Mouse (Mus musculus) left cerebral cortex, adult 8-10 months (tissue): ENCODE measurements around the gene Use1. TPM values are rescaled to one million over a fixed set of nuclear protein-coding genes. Genes with fewer than 3 reads are reported as not detected.

ENCODE experiments used
- DNase-seq, 2 experiments: peaks; one replicate each; pipeline ENCODE4 v3.0.0; 2022; ENCODE audit warnings: low spot score in 2 of 2
- total RNA-seq, 4 experiments: library from RNA; stranded (reverse); gene quantifications; 2 replicates each; pipeline ENCODE4 v1.2.4; 2022

Gene Use1
- total RNA-seq, 4 experiments from 2014 or later = 125 to 140 (median 127) TPM

GRCm38 (mm10) chr8:71376423-71377030 is 9.9 kb downstream of the Use1 start:
- no peak for DNase-seq

GRCm38 (mm10) chr8:71379008-71379407 is 12.4 kb downstream of the Use1 start:
- no peak for DNase-seq

GRCm38 (mm10) chr8:71379512-71380075 is 12.9 kb downstream of the Use1 start:
- no peak for DNase-seq

- no peak for DNase-seq
These were observed 13.8 kb downstream of the Use1 start for GRCm38 (mm10) chr8:71380178-71381171.

- DNase-seq = no peak
These were observed 14.8 kb downstream of the Use1 start, which contains the start of gene Nr2f6 for GRCm38 (mm10) chr8:71381421-71381970. TSS of gene Nr2f6 (minus strand) at chr8:71381960.

- DNase-seq = peak in 1 of 2 experiments; percentile 81
These were observed 15.6 kb downstream of the Use1 start for GRCm38 (mm10) chr8:71381971-71382961.

GRCm38 (mm10) chr8:71383396-71383795 is 16.7 kb downstream of the Use1 start:
- no peak for DNase-seq

GRCm38 (mm10) chr8:71383860-71384259 is 17.2 kb downstream of the Use1 start:
- no peak for DNase-seq

GRCm38 (mm10) chr8:71385212-71385835 is 18.7 kb downstream of the Use1 start:
- DNase-seq = no peak

GRCm38 (mm10) chr8:71388267-71388666 is 21.6 kb downstream of the Use1 start:
- no peak for DNase-seq

- no peak for DNase-seq
These were observed 25.0 kb downstream of the Use1 start for GRCm38 (mm10) chr8:71391696-71392095.

- peak in 1 of 2 experiments; percentile 4 for DNase-seq
These were observed 25.7 kb downstream of the Use1 start for GRCm38 (mm10) chr8:71392391-71392790.

- peak in 1 of 2 experiments; percentile 7 for DNase-seq
These were observed 26.2 kb downstream of the Use1 start for GRCm38 (mm10) chr8:71392871-71393270.

GRCm38 (mm10) chr8:71394481-71394880 is 27.8 kb downstream of the Use1 start:
- peak in 1 of 2 experiments; percentile 6 for DNase-seq

- peak in 1 of 2 experiments; percentile 11 for DNase-seq
These were observed 28.4 kb downstream of the Use1 start for GRCm38 (mm10) chr8:71395071-71395470.

- DNase-seq = peak in 1 of 2 experiments; percentile 7
These were observed 29.0 kb downstream of the Use1 start, which contains the start of gene Ushbp1 for GRCm38 (mm10) chr8:71395629-71396028. TSS of gene Ushbp1 (minus strand) at chr8:71395802.

GRCm38 (mm10) chr8:71396639-71397305 is 30.1 kb downstream of the Use1 start, which contains the start of gene Babam1:
TSS of gene Babam1 (plus strand) at chr8:71396861.
- DNase-seq = peak; percentile 75 to 96

- peak in 1 of 2 experiments; percentile 22 for DNase-seq
These were observed 31.1 kb downstream of the Use1 start for GRCm38 (mm10) chr8:71397701-71398100.

- no peak for DNase-seq
These were observed 34.2 kb downstream of the Use1 start for GRCm38 (mm10) chr8:71400826-71401225.
